Mouse (Mus musculus) ES-E14 (cell line): ENCODE measurements around the gene Msto1. TPM values are rescaled to one million over a fixed set of nuclear protein-coding genes. Genes with fewer than 3 reads are reported as not detected.

Experiments
- DNase-seq: peaks from one replicate; pipeline ENCODE4 v3.0.0-alpha.2; 2013; ENCODE audit warnings: low read depth, low spot score
- H3K27ac ChIP-seq: 2 replicates; pipeline ENCODE4 v1.5.1; 2012; ENCODE audit warnings: low read depth, mild to moderate bottlenecking, low read length, moderate library complexity, mixed read lengths; ENCODE audit not compliant: poor library complexity, insufficient read depth, severe bottlenecking
- H3K36me3 ChIP-seq: 2 replicates; pipeline ENCODE4 v1.6.1; 2012; ENCODE audit warnings: mild to moderate bottlenecking, low read length, moderate library complexity, mixed read lengths; ENCODE audit not compliant: control insufficient read depth, poor library complexity, insufficient read depth, severe bottlenecking
- H3K4me1 ChIP-seq, 2 experiments: fragments of 150-350 bp in 1 of 2; sonication (generic) in 1 of 2; 2 replicates each; pipeline ENCODE4 v1.6.1; 2012; ENCODE audit warnings: low read length in 2 of 2, mild to moderate bottlenecking in 1 of 2, mixed read lengths in 1 of 2; ENCODE audit not compliant: control insufficient read depth in 2 of 2, insufficient read depth in 2 of 2, poor library complexity in 1 of 2
- H3K4me3 ChIP-seq, 2 experiments: fragments of 150-350 bp in 1 of 2; sonication (generic) in 1 of 2; 2 replicates each; pipeline ENCODE4 v1.5.1; 2012; ENCODE audit warnings: low read length in 2 of 2, low read depth in 1 of 2, mild to moderate bottlenecking in 1 of 2, mixed read lengths in 1 of 2; ENCODE audit not compliant: insufficient read depth in 1 of 2, poor library complexity in 1 of 2, severe bottlenecking in 1 of 2
- H3K9ac ChIP-seq: 2 replicates; pipeline ENCODE4 v1.6.1; 2012; ENCODE audit warnings: low read depth, mild to moderate bottlenecking, low read length, mixed read lengths; ENCODE audit not compliant: poor library complexity, insufficient read depth, severe bottlenecking
- H3K9me3 ChIP-seq: fragments of 150-350 bp; sonication (generic); 2 replicates; pipeline ENCODE4 v1.6.1; 2012; ENCODE audit warnings: low read depth, mild to moderate bottlenecking, low read length; ENCODE audit not compliant: control insufficient read depth, insufficient read depth
- CHD2 ChIP-seq: IDR thresholded peaks from 2 replicates; pipeline ENCODE4 v1.6.1; 2014; ENCODE audit warnings: mild to moderate bottlenecking, low read depth, low read length, inconsistent platforms
- HCFC1 ChIP-seq: IDR thresholded peaks from 2 replicates; pipeline ENCODE4 v1.6.1; 2012; ENCODE audit warnings: low read length, inconsistent platforms, borderline replicate concordance; ENCODE audit not compliant: insufficient read depth
- MAFK ChIP-seq: IDR thresholded peaks from 2 replicates; pipeline ENCODE4 v1.6.1; 2014; ENCODE audit warnings: mild to moderate bottlenecking, low read depth, low read length, inconsistent platforms; ENCODE audit not compliant: insufficient read depth
- ZC3H11A ChIP-seq: IDR thresholded peaks from 2 replicates; pipeline ENCODE4 v1.6.1; 2012; ENCODE audit warnings: low read depth, mild to moderate bottlenecking, inconsistent platforms, low read length, borderline replicate concordance
- ZNF384 ChIP-seq: IDR thresholded peaks from 2 replicates; pipeline ENCODE4 v1.6.1; 2012; ENCODE audit warnings: low read depth, low read length, inconsistent platforms
- in situ Hi-C, 2 experiments: fragments of 600-800 bp; cut with MboI; formaldehyde crosslinking; loops; one replicate each; pipeline ENCODE4 v1.15.1; 2025; ENCODE audit warnings: low sequenced_read_pairs in 2 of 2, inconsistent platforms in 1 of 2; ENCODE audit not compliant: unreplicated experiment in 2 of 2
- total RNA-seq: library from RNA; depleted of rRNA; stranded (reverse); fragments of 300-350 nt; gene quantifications from 2 replicates; pipeline ENCODE4 v1.2.3, GENCODE M21; 2012

Msto1 gene
- total RNA-seq, 1 experiment, result 78.3 TPM

- no peaks in the 10 kb centered on the region for H3K9me3 ChIP-seq
- TF ChIP-seq CHD2 (no peak), MAFK (no peak), ZNF384 (no peak), HCFC1 (no peak), ZC3H11A (no peak)
- in situ Hi-C loops, result no loop called here
- H3K4me3 ChIP-seq, result no peak overlapping the region
- H3K9ac ChIP-seq, result no peak overlapping the region
- H3K36me3 ChIP-seq, result peaks cover 48% of the 10 kb centered on the region
- no peaks in the 10 kb centered on the region for H3K4me1 ChIP-seq
- no peak for DNase-seq
- no peak overlapping the region for H3K27ac ChIP-seq
These were observed 10.3 kb upstream of the Msto1 start for GRCm38 (mm10) chr3:88923989-88924591.

- TF ChIP-seq HCFC1 (no peak), ZNF384 (no peak), MAFK (no peak), ZC3H11A (no peak), CHD2 (no peak)
- DNase-seq, result no peak
These were observed 7.6 kb upstream of the Msto1 start for GRCm38 (mm10) chr3:88921411-88921810.

GRCm38 (mm10) chr3:88918981-88919380 lies 5.2 kb upstream of the Msto1 start:
- in situ Hi-C loops, result no loop called here
- peaks cover 23% of the 10 kb centered on the region for H3K36me3 ChIP-seq
- H3K4me3 ChIP-seq, result no peak overlapping the region
- TF ChIP-seq HCFC1 (no peak), ZNF384 (no peak), ZC3H11A (no peak), MAFK (no peak), CHD2 (no peak)
- H3K9me3 ChIP-seq, result no peaks in the 10 kb centered on the region
- no peaks in the 10 kb centered on the region for H3K4me1 ChIP-seq
- DNase-seq, result no peak
- no peak overlapping the region for H3K27ac ChIP-seq
- H3K9ac ChIP-seq, result no peak overlapping the region

More at GRCm38 (mm10) chr3:88921411-88921810, 7.6 kb upstream of the Msto1 start:
- Histone ChIP-seq H3K36me3 (peaks cover 28% of the 10 kb centered on the region), H3K4me3 (no peak overlapping the region), H3K27ac (no peak overlapping the region), H3K4me1 (no peaks in the 10 kb centered on the region), H3K9ac (no peak overlapping the region), H3K9me3 (no peaks in the 10 kb centered on the region)
- in situ Hi-C loops, result no loop called here

- peak overlapping the region; percentile 84 to 87 for H3K4me3 ChIP-seq
These were observed 598 bp upstream of the Msto1 start for GRCm38 (mm10) chr3:88914384-88914810.

More at GRCm38 (mm10) chr3:88914384-88914810, 598 bp upstream of the Msto1 start:
- TF ChIP-seq CHD2 (no peak), HCFC1 (no peak), ZNF384 (no peak), ZC3H11A (no peak), MAFK (no peak)
- H3K9ac ChIP-seq, result peak overlapping the region; percentile 91; the same call in 1 of the 2 replicates
- no peak for DNase-seq
- peaks cover 32% of the 10 kb centered on the region for H3K36me3 ChIP-seq
- no peaks in the 10 kb centered on the region for H3K9me3 ChIP-seq
- peak overlapping the region; percentile 64; the same call in 1 of the 2 replicates for H3K27ac ChIP-seq
- H3K4me1 ChIP-seq, result peaks cover 0 to 3% of the 10 kb centered on the region in 2 experiments; a peak in 1 of 4 replicates
- in situ Hi-C loops, result no loop called here
